Mouse (Mus musculus) neural tube, embryonic 13.5 days (tissue): ENCODE results near the gene Patj. TPM values are rescaled to one million over a fixed set of nuclear protein-coding genes. Genes with fewer than 3 reads are reported as not detected.

Experiments used
- ATAC-seq: fragments of 200-750 bp; cut with Nextera tagmentation; 2 replicates; pipeline ENCODE4 v1.8.0; 2017; ENCODE audit warnings: low read depth, mild to moderate bottlenecking, moderate TSS enrichment, moderate library complexity
- H3K27ac ChIP-seq: fragments of 300-500 bp; sonication (generic); replicated peaks from 2 replicates; pipeline ENCODE4 v1.5.1; 2015; ENCODE audit warnings: moderate library complexity, mild to moderate bottlenecking, inconsistent platforms
- H3K27me3 ChIP-seq: fragments of 300-500 bp; sonication (generic); 2 replicates; pipeline ENCODE4 v1.6.1; 2015; ENCODE audit warnings: mild to moderate bottlenecking, inconsistent platforms
- H3K36me3 ChIP-seq: fragments of 300-500 bp; sonication (generic); 2 replicates; pipeline ENCODE4 v1.6.1; 2015; ENCODE audit warnings: mild to moderate bottlenecking, inconsistent platforms
- H3K4me1 ChIP-seq: fragments of 300-500 bp; sonication (generic); replicated peaks from 2 replicates; pipeline ENCODE4 v1.6.1; 2015; ENCODE audit warnings: inconsistent platforms
- H3K4me2 ChIP-seq: fragments of 300-500 bp; sonication (generic); 2 replicates; pipeline ENCODE4 v1.6.1; 2015; ENCODE audit warnings: inconsistent platforms, mild to moderate bottlenecking, moderate library complexity
- H3K4me3 ChIP-seq: fragments of 300-500 bp; sonication (generic); 2 replicates; pipeline ENCODE4 v1.5.1; 2015; ENCODE audit warnings: mild to moderate bottlenecking, inconsistent platforms
- H3K9ac ChIP-seq: fragments of 300-500 bp; sonication (generic); 2 replicates; pipeline ENCODE4 v1.6.1; 2015; ENCODE audit warnings: moderate library complexity, mild to moderate bottlenecking, inconsistent platforms
- H3K9me3 ChIP-seq: fragments of 300-500 bp; sonication (generic); 2 replicates; pipeline ENCODE4 v1.6.1; 2016; ENCODE audit warnings: inconsistent platforms
- WGBS: fragments of 180-500 bp; shearing (Covaris S2); methylation state at CpG from one replicate; pipeline ENCODE4 v1.1.7; 2015; 5-methylcytosine and 5-hydroxymethylcytosine counted together
- microRNA-seq: library from miRNA; unstranded; fragments of <30 nt; microRNA quantifications from one replicate; pipeline ENCODE4, GENCODE M21; 2016
- polyA plus RNA-seq: library from polyadenylated mRNA; unstranded; fragments of >200 nt; fragmentation: Nextera tagmentation; extraction: Ambion mirVana; gene quantifications from 2 replicates; pipeline ENCODE4 v1.2.1, GENCODE M21; 2015

Patj gene
- polyA plus RNA-seq, 1 experiment from 2014 or later: 4.5 TPM

- Histone ChIP-seq H3K36me3 (no peaks in the 10 kb centered on the region), H3K4me3 (no peak overlapping the region), H3K4me1 (peaks cover 28% of the 10 kb centered on the region), H3K9ac (no peak overlapping the region), H3K27ac (0 out of 2 replicates have a peak overlapping the region, but pooled peaks have one; percentile 46), H3K27me3 (no peaks in the 10 kb centered on the region), H3K9me3 (no peaks in the 10 kb centered on the region), H3K4me2 (no peak overlapping the region)
- ATAC-seq: no peak
- 73% methylated on average over 3 of the region's 3 CpGs for WGBS
Observed at GRCm38 (mm10) chr4:98758872-98759518, 363.4 kb downstream of the Patj start.

- no peaks in the 10 kb centered on the region for H3K36me3 ChIP-seq
- H3K27ac ChIP-seq: no peak overlapping the region
- H3K9me3 ChIP-seq: no peaks in the 10 kb centered on the region
- no peak overlapping the region for H3K4me3 ChIP-seq
- H3K9ac ChIP-seq: no peak overlapping the region
- no peak overlapping the region for H3K4me2 ChIP-seq
- no peaks in the 10 kb centered on the region for H3K27me3 ChIP-seq
- no peak for ATAC-seq
- WGBS: 81% methylated on average over 14 of the region's 14 CpGs
- no peaks in the 10 kb centered on the region for H3K4me1 ChIP-seq
Observed at GRCm38 (mm10) chr4:98767134-98768133, 371.8 kb downstream of the Patj start.

Small RNA genes within 50 kb of the gene (microRNA-seq; reads per million reads assigned to microRNA genes)
- gene Gm22625 (not detected), gene Gm26154 (not detected)

Other genes with a start within 250 kb of the Patj start
- gene Tm2d1, start 12.5 kb upstream of the Patj start, polyA plus RNA-seq: 143 and 151 TPM in 2 replicates